Mouse (Mus musculus) thymus, postnatal 14 days (tissue): ENCODE results near the gene Ostn.
A peak's percentile ranks its signal among the peaks of the same experiment; 100 is the strongest.

ENCODE experiments used
- DNase-seq: peaks from one replicate; pipeline ENCODE4 v3.0.0; 2021

Ostn gene

DNA sequence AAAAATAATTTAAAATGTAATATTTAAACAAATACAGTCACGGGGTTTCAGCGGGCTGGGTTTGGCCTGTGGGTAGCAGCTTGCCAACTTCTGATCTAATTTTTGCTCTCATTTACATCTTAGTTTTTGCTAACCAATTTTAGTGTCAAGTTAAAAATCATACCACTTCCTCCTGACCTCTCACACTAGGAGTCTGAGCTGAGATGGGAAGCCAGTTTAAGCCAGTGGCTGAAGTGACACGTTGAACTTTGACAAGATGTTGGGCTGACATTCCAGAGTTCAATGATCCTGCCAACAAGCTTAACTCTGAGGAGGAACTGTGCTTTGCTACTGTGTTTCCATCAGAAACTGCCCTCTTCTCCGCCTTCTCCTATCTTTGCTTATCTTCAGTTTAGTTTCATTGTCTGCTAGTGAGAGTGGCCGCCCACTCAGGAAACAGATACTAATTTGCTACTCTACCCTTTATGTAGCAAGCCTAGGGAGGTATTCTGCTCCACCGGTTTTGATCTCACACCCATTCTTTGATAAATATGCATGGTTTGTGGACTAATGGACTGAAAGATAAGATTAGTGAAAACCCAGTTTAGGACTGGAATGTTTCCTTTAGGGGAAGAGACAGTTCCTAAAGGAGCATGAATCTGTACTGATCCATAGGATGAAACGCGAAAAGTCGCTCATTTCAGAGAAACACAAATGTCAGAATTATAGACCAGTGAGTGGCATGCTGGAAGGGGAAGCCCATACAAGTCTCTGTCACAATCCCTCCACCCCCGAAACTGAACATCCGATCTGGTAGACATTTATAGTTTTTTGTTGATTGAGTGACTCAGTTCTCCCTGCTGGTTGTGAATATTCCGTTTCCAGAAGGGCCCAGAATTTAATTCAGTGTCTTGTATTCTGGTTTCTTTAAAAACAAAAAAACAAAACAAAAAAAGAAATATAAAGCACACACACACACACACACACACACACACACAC lies 80.6 kb downstream of the Ostn start:
- DNase-seq: no peak

DNA sequence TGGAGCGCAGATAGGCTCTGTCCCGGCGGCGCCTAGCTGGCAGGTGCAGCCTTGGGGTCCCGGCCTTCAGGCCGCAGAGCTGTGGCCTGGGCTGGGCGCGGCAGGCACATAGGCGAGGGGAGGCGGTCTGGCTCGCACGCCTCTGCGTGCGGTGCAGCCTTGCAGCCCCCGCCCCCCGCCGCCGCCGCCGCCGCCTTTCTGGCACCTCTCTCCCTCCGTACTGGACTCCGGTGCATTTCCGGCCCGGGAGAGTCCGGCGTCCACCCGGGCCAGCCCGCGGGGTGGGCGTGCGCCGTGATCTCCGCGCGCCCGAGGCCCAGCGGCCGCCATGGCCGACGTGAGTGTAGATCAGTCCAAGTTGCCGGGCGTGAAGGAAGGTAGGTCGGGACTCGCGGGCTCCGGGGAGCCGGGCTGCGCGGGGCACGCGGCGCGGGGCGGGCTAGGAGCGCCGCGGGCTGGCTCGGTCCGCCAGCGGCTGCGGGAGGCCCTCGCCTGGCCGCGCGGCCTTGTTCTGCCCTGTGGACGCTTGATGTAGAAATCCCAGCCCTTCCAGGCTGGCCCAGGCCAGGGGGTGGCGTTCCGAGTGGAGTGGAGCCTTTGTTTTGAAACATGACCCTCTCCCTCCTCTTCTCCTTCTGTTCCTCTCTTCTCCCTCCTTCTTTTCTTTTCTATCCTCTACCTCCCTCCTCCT lies 81.6 kb downstream of the Ostn start, which contains the start of gene Ccdc50:
Gene Ccdc50 (plus strand): TSS at position 109 of the 691 bp plus-strand sequence.
- DNase-seq: peak; percentile 65

DNA sequence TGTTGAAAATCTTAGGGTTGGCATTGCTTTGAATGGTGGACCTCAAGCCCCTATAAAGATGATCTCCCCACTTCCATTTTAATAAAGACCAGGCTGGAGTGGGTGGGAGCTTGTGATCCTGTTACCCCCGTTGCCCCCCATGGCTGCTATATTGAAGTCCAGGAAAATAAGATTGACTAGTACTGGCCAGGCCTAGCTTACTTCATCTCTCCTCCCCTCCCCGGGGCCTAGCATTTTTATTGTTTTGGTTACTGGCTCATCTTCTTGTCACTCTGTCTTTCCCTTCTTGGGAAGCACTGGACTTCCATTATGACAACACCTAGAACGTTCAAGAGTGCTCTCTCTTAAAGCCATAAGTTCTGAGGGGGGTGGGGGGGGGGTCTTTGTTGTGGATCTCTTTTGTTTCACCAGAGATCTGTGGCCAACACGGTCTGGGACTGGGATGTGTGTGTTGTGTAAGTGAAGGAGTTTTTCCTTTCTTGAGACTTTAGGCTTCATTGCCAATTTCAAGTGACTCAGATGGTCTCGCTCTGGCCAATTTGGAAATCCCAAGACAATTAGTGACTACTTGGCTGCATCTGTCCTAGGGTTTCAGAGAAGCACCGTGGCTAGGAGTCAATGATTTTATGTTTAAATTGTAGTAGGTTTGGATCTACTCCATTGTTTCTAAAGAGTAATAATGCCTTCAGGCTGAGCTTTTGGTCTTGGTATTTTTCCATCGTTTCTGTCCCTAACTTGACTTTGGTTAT lies 82.4 kb downstream of the Ostn start:
- no peak for DNase-seq

DNA sequence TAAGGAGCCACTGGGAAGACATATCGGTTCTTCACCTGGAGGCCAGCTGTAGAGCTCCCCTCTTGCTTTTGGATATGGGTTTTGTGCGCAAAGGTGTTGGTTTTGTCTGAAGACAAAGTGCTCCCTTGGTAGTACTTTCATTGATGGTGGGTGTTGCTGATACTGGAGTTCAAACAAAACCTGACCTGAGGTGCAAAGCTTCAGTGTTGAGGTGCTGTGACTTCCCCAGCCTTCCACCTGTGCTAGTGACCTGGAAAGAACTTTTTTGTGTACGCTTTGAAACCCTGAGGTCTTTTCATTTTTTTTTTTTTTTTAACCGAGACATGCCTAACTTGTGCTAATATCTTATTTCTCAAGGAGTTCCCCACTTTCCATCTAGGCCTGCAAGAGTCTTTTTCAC lies 83.0 kb downstream of the Ostn start:
- no peak for DNase-seq

DNA sequence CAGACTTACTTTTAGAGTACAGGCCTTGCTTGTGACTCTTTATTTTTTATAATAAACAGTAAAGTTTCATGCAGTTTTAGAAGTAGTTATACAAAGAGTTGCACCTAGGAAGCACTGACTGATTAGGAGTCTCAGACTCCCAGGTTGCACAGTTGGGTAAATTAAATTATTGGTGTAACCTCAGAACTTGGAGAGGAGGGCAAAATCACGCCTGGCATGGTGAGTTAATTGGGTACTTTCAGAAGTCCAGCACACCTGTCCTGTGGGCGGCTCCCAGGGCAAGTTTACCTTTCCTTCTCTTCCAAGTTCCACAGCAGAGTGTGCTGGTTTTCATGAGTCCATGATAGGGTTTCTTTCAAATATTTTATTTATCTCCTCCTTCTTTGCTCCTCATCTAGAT lies 84.6 kb downstream of the Ostn start:
- DNase-seq: no peak

DNA sequence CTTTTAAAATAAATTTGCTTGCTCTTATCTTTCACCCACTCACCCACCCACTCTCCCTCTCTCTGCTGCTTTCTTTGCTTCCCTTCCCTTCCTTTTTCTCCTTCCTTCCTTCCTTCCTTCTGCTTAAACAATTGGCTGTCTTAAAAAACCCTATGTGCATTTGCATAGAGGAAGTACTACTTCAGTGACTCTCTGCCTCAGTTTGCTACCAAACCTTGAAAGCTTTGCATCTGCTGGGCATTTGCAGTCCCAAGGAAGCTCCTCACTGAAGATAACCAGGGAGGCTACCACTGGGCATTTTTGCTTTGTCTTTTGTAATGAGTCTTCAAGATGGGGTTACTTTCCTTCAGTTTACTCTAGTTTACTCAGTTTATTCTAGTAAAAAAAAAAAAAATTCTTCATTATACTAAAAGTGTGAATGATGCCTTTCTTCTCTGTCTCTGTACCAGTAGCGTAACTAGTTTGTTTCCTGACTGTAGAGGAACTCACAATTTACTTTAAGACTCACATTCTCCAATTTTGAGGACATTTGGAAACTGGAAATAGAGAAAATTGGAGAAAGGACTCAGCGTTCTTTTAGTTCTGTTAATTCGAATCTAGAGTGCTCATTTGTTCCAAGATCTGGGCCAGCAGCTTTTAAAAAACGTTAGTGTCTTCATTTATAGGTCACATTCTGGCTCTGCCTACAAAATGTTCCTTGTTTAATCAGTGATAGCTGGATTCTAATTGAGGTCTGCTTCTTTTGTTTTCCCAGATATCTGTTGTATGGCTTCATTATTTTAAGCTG lies 88.2 kb downstream of the Ostn start:
- DNase-seq: no peak

DNA sequence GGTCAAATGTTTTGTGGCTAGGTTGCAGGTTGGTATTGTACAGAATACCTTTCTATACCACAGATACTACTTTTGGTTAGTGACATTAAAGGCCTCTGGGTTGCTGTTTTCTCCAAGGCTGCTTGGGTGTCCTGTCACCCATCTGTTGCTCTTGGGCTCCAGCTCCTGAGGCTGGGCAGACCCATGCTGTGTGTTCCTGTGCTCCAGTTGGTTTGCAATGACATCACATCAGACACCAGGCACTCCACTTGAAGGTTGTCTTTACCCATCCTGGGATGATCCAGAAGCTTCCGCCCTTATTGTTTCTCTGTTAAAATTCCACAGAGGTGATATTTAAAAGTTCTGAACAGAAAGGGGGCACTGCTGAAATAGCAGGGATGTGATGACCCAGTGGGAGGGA lies 89.7 kb downstream of the Ostn start:
- no peak for DNase-seq

DNA sequence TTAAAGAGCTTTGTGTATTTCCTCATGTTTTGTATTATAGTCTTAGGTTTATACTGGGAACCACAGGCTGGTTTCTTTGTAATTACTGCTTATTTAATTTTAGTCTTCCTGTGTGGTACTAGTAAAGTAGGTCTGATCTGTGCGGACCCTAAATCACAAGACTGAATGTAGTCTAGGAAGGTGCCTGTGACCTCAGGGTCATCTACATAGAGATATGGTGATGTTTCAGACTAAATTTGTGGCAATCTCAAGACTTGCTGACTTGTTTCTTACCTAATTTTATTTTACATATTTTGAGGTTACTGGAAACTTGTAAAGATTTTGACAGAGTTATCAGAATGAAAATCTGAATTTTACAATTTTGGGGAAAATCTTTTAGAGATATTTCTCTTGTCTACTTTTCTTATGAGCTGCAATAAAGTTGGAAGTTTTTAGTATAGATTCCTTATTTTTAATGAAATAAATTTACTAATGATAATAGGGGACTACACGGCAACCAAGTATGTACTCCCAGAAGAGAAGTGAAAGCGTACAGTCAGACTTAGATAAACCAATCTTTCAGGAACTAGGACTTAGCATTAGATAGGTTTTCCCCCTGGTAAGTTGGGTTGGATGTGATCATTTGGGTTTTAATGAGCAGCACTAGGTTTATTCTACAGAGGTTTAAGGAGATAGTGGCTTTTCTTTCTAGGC lies 91.9 kb downstream of the Ostn start:
- no peak for DNase-seq

DNA sequence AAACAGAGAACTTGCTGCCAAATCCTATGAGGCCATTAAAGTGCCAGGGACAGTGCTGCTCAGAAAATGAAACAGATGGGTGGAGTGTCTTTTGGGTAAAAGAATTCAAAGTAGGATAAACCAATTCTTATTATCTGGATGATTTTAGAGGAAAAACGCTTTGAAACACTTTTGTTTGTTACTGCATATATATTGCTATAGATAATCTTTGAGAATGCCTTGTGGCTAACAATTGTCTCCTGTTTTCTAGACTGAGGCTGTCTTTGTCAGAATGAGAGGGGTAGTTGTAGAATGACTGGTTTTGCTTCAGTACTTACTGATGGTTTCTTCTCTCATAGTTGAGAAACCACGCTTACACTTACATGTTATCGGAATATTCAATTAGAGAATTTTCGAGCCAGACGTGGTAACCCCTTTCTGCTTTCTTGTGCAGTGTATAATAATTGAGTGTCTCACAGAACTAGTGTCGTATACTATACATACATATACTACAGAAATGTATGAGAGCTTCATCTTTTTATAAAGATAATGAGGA lies 92.5 kb downstream of the Ostn start:
- no peak for DNase-seq
